Comparison of ENCODE assay signal across 8 mouse cellular contexts in genomic region chr1:182539023-182539940, GRCm38 (mm10). TPM values are rescaled to one million over a fixed set of nuclear protein-coding genes. Genes with fewer than 3 reads are reported as not detected.
DNase-seq lines count a peak whose midpoint lies in the region; ATAC-seq lines count a peak whose summit lies in the region.

No protein-coding gene starts in this region.

- H3K9me3 ChIP-seq in intestine, embryonic 15.5 days = no peaks in the 10 kb centered on the region

- 19% methylated on average over 9 of the region's 9 CpGs for WGBS in intestine, embryonic 15.5 days

- H3K36me3 ChIP-seq in intestine, embryonic 15.5 days = no peaks in the 10 kb centered on the region

- DNase-seq in ovary, adult 18-20 months (ENCODE audit: low spot score) = peak; percentile 44
- DNase-seq in ovary, postnatal 10 days (ENCODE audit: low spot score) = no peak
- DNase-seq in embryo, embryonic 11 days = peak; percentile 93
- DNase-seq in gastrocnemius, postnatal 25 days = peak; percentile 69
- DNase-seq in left cerebral cortex, postnatal 14 days (ENCODE audit: low spot score in 2 of 2) = peak; percentile 87 to 95
- DNase-seq in right cerebral cortex, postnatal 25 days = peak; percentile 67

- peak overlapping the region; percentile 44; the same call in 1 of the 2 replicates for H3K9ac ChIP-seq in intestine, embryonic 15.5 days

- no peak overlapping the region; the same call in 1 of the 2 replicates for H3K27ac ChIP-seq in intestine, embryonic 15.5 days

- H3K4me2 ChIP-seq in intestine, embryonic 15.5 days (replicated peaks) = peak overlapping the region; percentile 65

- intact Hi-C loops in left cerebral cortex, postnatal 14 days (cut with DNase I) = loop anchor here (2.0 to 5.0 kb wide), 4 partner anchors 50 to 652 kb away; no protein-coding TSS in a partner anchor

- peaks cover 4% of the 10 kb centered on the region; the same call in 1 of the 2 replicates for H3K4me1 ChIP-seq in intestine, embryonic 15.5 days (replicated peaks)

- peak; percentile 70 for ATAC-seq in intestine, embryonic 15.5 days
- ATAC-seq in megakaryocyte progenitor cell, adult 5-6 weeks (replicated peaks; ENCODE audit: poor library complexity) = peak; percentile 91

- H3K4me3 ChIP-seq in intestine, embryonic 15.5 days (replicated peaks) = peak overlapping the region; percentile 26

- H3K27me3 ChIP-seq in intestine, embryonic 15.5 days (replicated peaks) = no peaks in the 10 kb centered on the region

RNA-seq across cellular contexts. Expression of gene Capn2, which starts 21.9 kb away (rescaled TPM):
- total RNA-seq in gastrocnemius, postnatal 25 days (2021) = 10 to 100 TPM; 52.0 to 59.4 TPM
- polyA plus RNA-seq in intestine, embryonic 15.5 days (2015; fragmentation: Nextera tagmentation; extraction: Ambion mirVana) = 85.5 and 95.1 TPM in 2 replicates
- total RNA-seq in left cerebral cortex, postnatal 14 days (2021) = 10 to 100 TPM; 55.6 to 59.4 TPM
- 4.1 and 9.7 TPM in 2 replicates for total RNA-seq in megakaryocyte progenitor cell, adult 5-6 weeks (2015)
- total RNA-seq in megakaryocyte progenitor cell, adult 5-6 weeks (2017) = 8.7 and 10.5 TPM in 2 replicates

RNA-seq across cellular contexts. Expression of gene Capn8, which starts 25.5 kb away (rescaled TPM):
- not detected for total RNA-seq in gastrocnemius, postnatal 25 days (2021)
- 2.5 and 3.3 TPM in 2 replicates for polyA plus RNA-seq in intestine, embryonic 15.5 days (2015; fragmentation: Nextera tagmentation; extraction: Ambion mirVana)
- total RNA-seq in left cerebral cortex, postnatal 14 days (2021) = under 1 TPM in 1 of 2 experiments, not detected in 1; 0.13 TPM
- not detected in 2 replicates for total RNA-seq in megakaryocyte progenitor cell, adult 5-6 weeks (2015)
- total RNA-seq in megakaryocyte progenitor cell, adult 5-6 weeks (2017) = not detected in 2 replicates

Comparison
In these comparisons a context has a peak if more than half of its experiments do, and no peak if none do; other contexts are left out.
1. RNA of gene Capn2, which starts 21.9 kb away (total RNA-seq): 55.6 to 59.4 TPM in left cerebral cortex, postnatal 14 days and 52.0 to 59.4 TPM in gastrocnemius, postnatal 25 days; 4.1 to 10.5 TPM in megakaryocyte progenitor cell, adult 5-6 weeks; every median in the first group is over 4 times any median in the second.